Mouse (Mus musculus) small intestine, adult 2 months (tissue): ENCODE measurements around the gene Wasf3. TPM values are rescaled to one million over a fixed set of nuclear protein-coding genes. Genes with fewer than 3 reads are reported as not detected.

Experiments used
- H3K27ac ChIP-seq: fragments of 200-500 bp; 2 replicates; pipeline ENCODE4 v1.5.1; 2012; ENCODE audit warnings: low read depth, low read length, control low read depth, inconsistent platforms; ENCODE audit not compliant: insufficient read depth
- H3K27me3 ChIP-seq: fragments of 200-500 bp; 2 replicates; pipeline ENCODE4 v1.6.1; 2012; ENCODE audit warnings: mild to moderate bottlenecking, moderate library complexity, low read length, inconsistent platforms; ENCODE audit not compliant: control insufficient read depth, insufficient read depth
- H3K36me3 ChIP-seq: fragments of 200-500 bp; 2 replicates; pipeline ENCODE4 v1.6.1; 2012; ENCODE audit warnings: mild to moderate bottlenecking, low read length, control low read depth, inconsistent platforms; ENCODE audit not compliant: control insufficient read depth, insufficient read depth
- H3K4me1 ChIP-seq: fragments of 200-500 bp; 2 replicates; pipeline ENCODE4 v1.6.1; 2012; ENCODE audit warnings: low read length, inconsistent platforms, mixed read lengths; ENCODE audit not compliant: control insufficient read depth, insufficient read depth, insufficient read length
- H3K4me3 ChIP-seq: fragments of 200-500 bp; 2 replicates; pipeline ENCODE4 v1.5.1; 2012; ENCODE audit warnings: low read depth, mild to moderate bottlenecking, control low read depth, inconsistent platforms, low read length, moderate library complexity
- CTCF ChIP-seq: fragments of 200-500 bp; IDR thresholded peaks from 2 replicates; pipeline ENCODE4 v1.5.1; 2012; ENCODE audit warnings: low read depth, mild to moderate bottlenecking, control low read depth, inconsistent platforms, low read length, moderate library complexity, mixed read lengths; ENCODE audit not compliant: insufficient replicate concordance, insufficient read length; ENCODE audit errors: extremely low read depth
- POLR2A ChIP-seq: fragments of 200-500 bp; IDR thresholded peaks from 2 replicates; pipeline ENCODE4 v1.6.1; 2012; ENCODE audit warnings: low read depth, mild to moderate bottlenecking, control low read depth, inconsistent platforms, low read length, moderate library complexity
- WGBS: fragments of 180-500 bp; shearing (Covaris S2); methylation state at CpG from one replicate; pipeline ENCODE4 v1.1.7; 2018; 5-methylcytosine and 5-hydroxymethylcytosine counted together
- polyA plus RNA-seq: library from polyadenylated mRNA; depleted of rRNA; stranded (reverse); fragments of >200 nt; gene quantifications from 2 replicates; pipeline ENCODE4 v1.2.3, GENCODE M21; 2012; rRNA removed

Gene Wasf3
- polyA plus RNA-seq: 0.86 and 1.1 TPM in 2 replicates

- 2% methylated on average over 66 of the region's 66 CpGs for WGBS
- Histone ChIP-seq H3K36me3 (no peaks in the 10 kb centered on the region), H3K27ac (no peak within 1 kb of the TSS), H3K4me1 (0 out of 2 replicates have a peak, but pooled peaks cover 1% of the 10 kb centered on the region), H3K4me3 (peak within 1 kb of the TSS; percentile 65), H3K27me3 (peaks cover 5% of the 10 kb centered on the region; the same call in 1 of the 2 replicates)
- TF ChIP-seq CTCF: no peak
- TF ChIP-seq POLR2A: no peak
Measured at GRCm38 (mm10) chr5:146384935-146385591, at the start of gene Wasf3. Gene Wasf3 (plus strand): TSS chr5:146384985.

GRCm38 (mm10) chr5:146338064-146338463 is 46.7 kb upstream of the Wasf3 start:
- H3K27me3 ChIP-seq: no peaks in the 10 kb centered on the region
- no peak overlapping the region for H3K4me3 ChIP-seq
- 58% methylated on average over 9 of the region's 9 CpGs for WGBS
- no peaks in the 10 kb centered on the region for H3K4me1 ChIP-seq
- no peak overlapping the region for H3K27ac ChIP-seq
- no peaks in the 10 kb centered on the region for H3K36me3 ChIP-seq
- TF ChIP-seq POLR2A (no peak), CTCF (no peak)

GRCm38 (mm10) chr5:146340037-146340436 is 44.7 kb upstream of the Wasf3 start:
- Histone ChIP-seq H3K27me3 (no peaks in the 10 kb centered on the region), H3K27ac (no peak overlapping the region), H3K36me3 (no peaks in the 10 kb centered on the region), H3K4me1 (no peaks in the 10 kb centered on the region), H3K4me3 (no peak overlapping the region)
- WGBS: 70% methylated on average over 4 of the region's 4 CpGs
- no peak for TF ChIP-seq POLR2A
- TF ChIP-seq CTCF: no peak

- no peak overlapping the region for H3K27ac ChIP-seq
- TF ChIP-seq CTCF (no peak), POLR2A (no peak)
- H3K27me3 ChIP-seq: no peaks in the 10 kb centered on the region
- no peaks in the 10 kb centered on the region for H3K4me1 ChIP-seq
- H3K4me3 ChIP-seq: no peak overlapping the region
- H3K36me3 ChIP-seq: no peaks in the 10 kb centered on the region
- WGBS: 90% methylated on average over 12 of the region's 12 CpGs
Measured at GRCm38 (mm10) chr5:146344911-146345686, 39.7 kb upstream of the Wasf3 start.

GRCm38 (mm10) chr5:146347081-146347480 is 37.7 kb upstream of the Wasf3 start:
- Histone ChIP-seq H3K4me3 (no peak overlapping the region), H3K36me3 (no peaks in the 10 kb centered on the region), H3K27ac (no peak overlapping the region), H3K4me1 (no peaks in the 10 kb centered on the region), H3K27me3 (no peaks in the 10 kb centered on the region)
- no peak for TF ChIP-seq POLR2A
- no peak for TF ChIP-seq CTCF
- 69% methylated on average over 6 of the region's 6 CpGs for WGBS

- Histone ChIP-seq H3K4me3 (no peak overlapping the region), H3K36me3 (no peaks in the 10 kb centered on the region), H3K4me1 (no peaks in the 10 kb centered on the region), H3K27ac (no peak overlapping the region), H3K27me3 (no peaks in the 10 kb centered on the region)
- TF ChIP-seq POLR2A (no peak), CTCF (no peak)
- 65% methylated on average over 3 of the region's 3 CpGs for WGBS
Measured at GRCm38 (mm10) chr5:146349183-146349582, 35.6 kb upstream of the Wasf3 start.

- H3K27me3 ChIP-seq: no peaks in the 10 kb centered on the region
- H3K27ac ChIP-seq: no peak overlapping the region
- WGBS: 80% methylated on average over 11 of the region's 11 CpGs
- no peak for TF ChIP-seq CTCF
- no peak for TF ChIP-seq POLR2A
- no peaks in the 10 kb centered on the region for H3K4me1 ChIP-seq
- H3K36me3 ChIP-seq: no peaks in the 10 kb centered on the region
- H3K4me3 ChIP-seq: no peak overlapping the region
Measured at GRCm38 (mm10) chr5:146350784-146351183, 34.0 kb upstream of the Wasf3 start.
